Mouse (Mus musculus) layer of hippocampus, adult 9-11 months (tissue): Measurements from ENCODE around the gene Lipn.

Experiments
- DNase-seq: peaks from one replicate; pipeline ENCODE4 v3.0.0; 2022

Lipn gene

DNA sequence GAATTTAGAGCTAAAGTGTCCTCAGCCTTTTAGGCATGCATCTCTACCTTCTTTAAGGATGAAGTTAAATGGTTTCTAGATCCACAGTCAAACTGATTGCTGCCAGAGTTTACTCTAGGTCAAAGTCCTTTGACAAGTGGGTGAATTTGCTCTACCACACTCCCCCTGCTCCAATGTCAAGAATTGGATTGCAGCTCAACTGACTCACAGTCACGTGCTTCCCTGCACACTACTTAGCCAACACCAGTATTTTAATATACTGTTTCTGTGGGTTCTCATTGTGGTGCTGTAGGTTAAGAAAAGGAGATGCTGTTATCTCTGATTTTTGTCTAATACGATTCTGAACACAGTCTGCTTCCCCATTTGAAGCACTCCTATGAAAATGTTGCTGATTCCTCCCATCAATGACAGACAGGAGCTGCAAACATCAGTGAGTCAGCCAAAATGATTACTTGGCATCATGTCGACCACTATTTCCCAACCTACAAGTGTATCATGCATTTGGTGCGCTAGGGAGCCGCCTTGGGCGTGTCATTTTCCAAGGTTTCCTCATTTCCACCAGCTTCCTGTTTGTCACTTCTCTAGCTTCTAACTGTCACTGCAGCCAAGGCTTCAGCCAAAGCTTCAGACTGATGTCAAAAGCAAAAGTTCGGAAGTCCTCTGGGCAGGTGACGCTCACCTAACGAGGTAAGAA, at the start of gene Lipn:
Gene Lipn (plus strand): TSS at position 580 of the 694 bp plus-strand sequence.
- no peak for DNase-seq

- DNase-seq: no peak
Measured at GRCm38 (mm10) chr19:34021440-34022172, 45.6 kb upstream of the Lipn start.

- no peak for DNase-seq
Measured at GRCm38 (mm10) chr19:34022759-34023158, 44.4 kb upstream of the Lipn start.

- DNase-seq: no peak
Measured at GRCm38 (mm10) chr19:34039731-34040130, 27.4 kb upstream of the Lipn start.

- no peak for DNase-seq
Measured at GRCm38 (mm10) chr19:34043008-34043407, 24.1 kb upstream of the Lipn start.

- DNase-seq: no peak
Measured at GRCm38 (mm10) chr19:34049371-34050039, 17.7 kb upstream of the Lipn start.

DNA sequence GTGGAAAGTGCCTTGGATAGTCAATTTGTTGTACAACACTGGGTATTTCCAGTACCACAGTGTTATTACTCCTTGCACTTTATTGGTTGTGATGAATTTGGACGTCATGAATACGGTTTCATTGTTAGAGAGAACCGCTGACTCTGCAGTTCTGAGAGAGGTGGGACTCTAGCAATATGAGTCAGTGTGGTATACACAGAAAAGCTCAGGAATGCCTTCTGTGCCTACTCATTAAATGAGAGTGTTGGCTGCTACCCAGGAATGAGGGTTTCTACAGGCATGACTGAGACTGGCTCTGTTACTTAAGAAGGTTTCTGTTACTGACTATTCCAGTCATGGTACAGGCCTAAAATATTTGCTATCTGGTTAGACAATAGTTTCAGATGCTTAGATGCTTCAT, 15.7 kb upstream of the Lipn start:
- no peak for DNase-seq

- no peak for DNase-seq
Measured at GRCm38 (mm10) chr19:34063547-34063946, 3.6 kb upstream of the Lipn start.

GRCm38 (mm10) chr19:34064059-34064458, 3.1 kb upstream of the Lipn start:
- DNase-seq: no peak

DNA sequence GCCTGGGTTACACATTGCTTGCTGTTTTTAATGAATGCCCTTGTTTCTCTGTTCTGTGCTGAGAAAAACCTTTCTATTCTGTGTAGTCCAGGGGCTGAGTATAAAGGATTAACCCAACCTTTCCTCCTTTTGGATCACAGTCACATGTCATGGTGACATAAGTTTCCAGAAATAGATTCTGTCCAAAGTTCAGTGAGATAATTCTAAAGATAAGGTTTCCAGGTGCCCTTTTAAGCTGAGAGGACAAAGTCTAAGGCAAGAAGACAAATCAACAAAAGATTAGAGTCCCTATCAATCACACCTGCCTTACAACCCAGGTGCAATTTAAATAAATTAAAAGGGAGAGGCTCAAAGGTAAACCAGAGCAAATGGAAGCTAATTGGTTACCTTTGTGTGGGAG, 7.1 kb downstream of the Lipn start:
- no peak for DNase-seq

- DNase-seq: no peak
Measured at GRCm38 (mm10) chr19:34078130-34078529, 11.0 kb downstream of the Lipn start.

GRCm38 (mm10) chr19:34089011-34089680, 22.0 kb downstream of the Lipn start:
- no peak for DNase-seq

GRCm38 (mm10) chr19:34095381-34095780, 28.2 kb downstream of the Lipn start:
- no peak for DNase-seq

DNA sequence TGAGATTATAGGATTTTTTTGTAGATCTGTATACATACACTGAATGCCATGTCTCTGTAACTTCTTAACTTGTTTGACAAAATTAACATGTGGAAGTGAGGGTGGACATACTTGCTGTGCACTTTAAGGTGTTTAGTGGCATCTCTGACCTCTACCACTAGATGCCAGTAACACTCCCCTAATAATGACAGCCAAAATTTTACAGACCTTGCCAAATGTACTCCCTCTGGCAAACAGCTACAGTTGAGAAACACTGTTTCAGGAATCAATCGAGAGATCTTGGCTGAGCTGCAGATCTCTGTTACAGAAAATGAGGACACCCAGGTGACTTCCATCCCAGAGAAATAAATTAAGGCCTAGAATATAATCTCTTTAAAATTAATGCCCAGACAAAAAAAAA, 29.1 kb downstream of the Lipn start:
- DNase-seq: no peak

DNA sequence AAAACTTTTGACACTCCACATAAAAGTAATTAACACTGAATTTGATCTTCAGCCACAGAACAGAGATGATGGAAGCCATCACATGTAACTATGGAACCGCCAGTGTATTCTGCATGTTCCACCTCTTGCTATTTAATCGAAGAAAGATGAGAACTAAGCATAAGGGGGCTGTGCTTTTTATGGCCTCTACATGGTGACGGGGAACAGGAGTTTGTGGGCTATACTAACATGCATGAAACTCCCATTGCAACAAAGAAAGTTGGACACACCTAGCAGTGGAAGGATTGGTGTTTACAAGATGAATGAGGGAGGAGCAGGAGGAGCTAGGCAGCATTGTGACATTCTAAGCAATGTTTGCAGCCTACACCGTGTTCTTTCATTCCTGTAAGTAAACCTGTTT, 33.5 kb downstream of the Lipn start, which contains the start of gene Lipm:
Gene Lipm (plus strand): TSS at position 301 of the 400 bp plus-strand sequence.
- DNase-seq: no peak

GRCm38 (mm10) chr19:34101888-34102287, 34.7 kb downstream of the Lipn start:
- no peak for DNase-seq

DNA sequence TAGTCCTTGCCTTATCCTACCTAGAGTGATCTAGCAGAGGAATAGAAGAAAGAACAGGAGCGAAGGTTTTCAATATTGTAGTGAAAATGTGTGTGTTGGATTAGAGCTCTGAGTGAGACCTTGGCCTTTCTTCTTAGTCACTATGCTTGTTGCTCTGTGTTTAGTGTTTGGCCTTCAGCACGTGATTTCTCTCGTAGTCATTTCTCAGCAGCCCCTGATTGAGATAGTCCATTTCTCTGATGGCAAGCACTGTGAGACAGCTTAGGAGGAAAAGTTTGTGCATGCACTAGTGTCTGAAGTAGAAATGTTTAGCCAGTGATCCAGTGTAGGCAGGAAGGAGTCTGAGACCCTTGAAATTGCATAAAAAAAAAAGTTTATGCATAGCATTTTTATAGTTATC, 37.7 kb downstream of the Lipn start:
- no peak for DNase-seq

- DNase-seq: no peak
Measured at GRCm38 (mm10) chr19:34119102-34119501, 51.9 kb downstream of the Lipn start.

- DNase-seq: no peak
Measured at GRCm38 (mm10) chr19:34119653-34120052, 52.5 kb downstream of the Lipn start.

DNA sequence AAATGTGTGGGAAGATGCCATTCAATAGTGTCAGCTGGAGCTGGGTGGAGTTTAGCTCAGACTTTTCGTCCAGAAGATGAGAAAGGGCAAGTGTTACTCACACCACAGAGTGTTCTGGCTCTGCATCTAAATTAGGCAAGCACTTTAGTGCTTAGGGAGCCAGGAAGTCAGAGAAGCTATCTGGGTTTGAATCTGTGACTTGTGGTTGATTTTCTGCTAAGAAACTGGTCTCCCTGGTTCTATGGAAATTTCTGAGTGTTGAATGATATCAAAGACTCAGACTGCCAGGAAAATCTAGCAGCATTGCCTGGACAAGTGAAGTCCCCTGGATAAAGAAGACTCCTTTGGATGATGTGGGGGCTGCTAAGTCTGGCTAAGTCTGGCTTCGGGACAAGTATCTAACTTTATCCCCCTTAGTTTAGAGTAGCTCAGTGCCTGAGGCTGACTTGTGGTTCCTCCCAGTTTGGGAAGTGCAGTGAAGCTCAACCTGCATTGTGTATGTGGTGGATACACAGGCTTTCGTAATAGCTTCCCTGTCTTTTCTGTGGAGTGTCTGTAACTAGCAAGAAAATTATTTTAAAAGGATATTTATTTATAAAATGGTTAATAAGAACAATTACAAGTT, 53.1 kb downstream of the Lipn start:
- no peak for DNase-seq
